Mouse (Mus musculus): ENCODE measurements at regions not wholly inside any gene's neighbourhood (a gene's known extent, or its start where the extent isn't known, plus 50 kb on each side); places are given as distances from the start of the nearest gene placed in this dataset.
"Not testable (repeated sequence)": the region's sequence is repeated elsewhere in the genome, so short reads cannot be mapped to it uniquely, and the experiment has no call there.

DNA sequence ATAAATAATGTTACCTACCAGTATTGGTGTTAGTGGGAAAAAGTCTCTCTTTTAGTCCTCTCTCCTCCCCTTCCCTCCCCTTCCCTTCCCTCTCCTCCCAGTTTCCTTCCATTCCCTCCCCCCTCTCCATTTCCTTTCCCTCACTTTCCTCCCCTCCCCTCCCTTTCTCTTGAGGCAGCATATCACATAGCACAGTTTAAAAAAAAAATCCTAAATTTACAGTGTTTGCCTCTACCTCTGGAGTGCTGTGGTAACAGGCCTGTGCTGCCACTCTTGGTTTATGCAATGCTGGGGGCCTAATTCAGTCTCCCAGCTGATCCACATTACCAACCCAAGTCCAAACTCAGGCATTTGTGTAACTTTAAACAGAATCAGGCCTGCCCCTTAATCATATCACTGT lies 52.1 kb upstream of the Slc44a3 start:
- DNase-seq (ENCODE audit: low read depth), result no peak

DNA sequence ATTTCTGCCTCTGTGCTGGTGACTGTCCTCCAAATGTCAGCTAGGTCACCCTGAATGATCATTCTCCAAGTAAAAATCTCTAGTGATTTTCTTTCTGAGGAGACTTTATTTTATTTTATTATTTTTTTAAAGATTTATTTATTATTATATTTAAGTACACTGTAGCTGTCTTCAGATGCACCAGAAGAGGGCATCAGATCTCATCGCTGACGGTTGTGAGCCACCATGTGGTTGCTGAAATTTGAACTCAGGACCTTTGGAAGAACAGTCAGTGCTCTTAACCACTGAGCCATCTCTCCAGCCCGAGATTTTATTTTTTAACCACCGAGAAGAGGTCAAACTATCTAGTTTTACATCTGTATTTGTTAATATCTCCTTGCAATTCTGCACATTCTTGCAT lies 50.5 kb upstream of the Slc44a3 start:
- not testable (repeated sequence) for DNase-seq (ENCODE audit: low read depth)
